Mouse (Mus musculus) adrenal gland (tissue): ENCODE results near the gene Crebl2.

Experiments used
- intact Hi-C: fragments of 180-260 bp; cut with DNase I; formaldehyde crosslinking; loops from one replicate; pipeline ENCODE4 v1.15.1; 2025

Gene Crebl2

GRCm38 (mm10) chr6:134819741-134820140 is 10.2 kb upstream of the Crebl2 start:
- intact Hi-C loops: no loop called here

- intact Hi-C loops: no loop called here
Measured at GRCm38 (mm10) chr6:134820411-134820810, 9.5 kb upstream of the Crebl2 start.

- intact Hi-C loops: no loop called here
Measured at GRCm38 (mm10) chr6:134822844-134823243, 7.1 kb upstream of the Crebl2 start.

GRCm38 (mm10) chr6:134830776-134831175 is 822 bp downstream of the Crebl2 start:
- intact Hi-C loops: no loop called here

GRCm38 (mm10) chr6:134834585-134835251 is 4.8 kb downstream of the Crebl2 start:
- intact Hi-C loops: no loop called here

GRCm38 (mm10) chr6:134838111-134838510 is 8.2 kb downstream of the Crebl2 start:
- intact Hi-C loops: no loop called here

GRCm38 (mm10) chr6:134840346-134840745 is 10.4 kb downstream of the Crebl2 start:
- intact Hi-C loops: no loop called here

- intact Hi-C loops: no loop called here
Measured at GRCm38 (mm10) chr6:134845726-134846125, 15.8 kb downstream of the Crebl2 start.

- intact Hi-C loops: no loop called here
Measured at GRCm38 (mm10) chr6:134846308-134846707, 16.4 kb downstream of the Crebl2 start.

GRCm38 (mm10) chr6:134847550-134847949 is 17.6 kb downstream of the Crebl2 start:
- intact Hi-C loops: no loop called here

GRCm38 (mm10) chr6:134848197-134848890 is 18.4 kb downstream of the Crebl2 start:
- intact Hi-C loops: no loop called here

GRCm38 (mm10) chr6:134849461-134849860 is 19.5 kb downstream of the Crebl2 start:
- intact Hi-C loops: no loop called here

- intact Hi-C loops: no loop called here
Measured at GRCm38 (mm10) chr6:134849985-134850384, 20.0 kb downstream of the Crebl2 start.

- intact Hi-C loops: no loop called here
Measured at GRCm38 (mm10) chr6:134854782-134855181, 24.8 kb downstream of the Crebl2 start.

- intact Hi-C loops: no loop called here
Measured at GRCm38 (mm10) chr6:134855926-134856325, 26.0 kb downstream of the Crebl2 start.

GRCm38 (mm10) chr6:134859021-134859420 is 29.1 kb downstream of the Crebl2 start:
- intact Hi-C loops: no loop called here

GRCm38 (mm10) chr6:134860275-134860674 is 30.3 kb downstream of the Crebl2 start:
- intact Hi-C loops: no loop called here

- intact Hi-C loops: no loop called here
Measured at GRCm38 (mm10) chr6:134861386-134861785, 31.4 kb downstream of the Crebl2 start.

- intact Hi-C loops: loop anchor here (2.0 kb wide), 1 partner anchor 204 kb away; no protein-coding TSS in a partner anchor
Measured at GRCm38 (mm10) chr6:134862671-134863104, 32.7 kb downstream of the Crebl2 start.

- intact Hi-C loops: loop anchor here (2.0 kb wide), 1 partner anchor 204 kb away; no protein-coding TSS in a partner anchor
Measured at GRCm38 (mm10) chr6:134863146-134863545, 33.2 kb downstream of the Crebl2 start.

GRCm38 (mm10) chr6:134866113-134866512 is 36.2 kb downstream of the Crebl2 start:
- intact Hi-C loops: no loop called here

- intact Hi-C loops: no loop called here
Measured at GRCm38 (mm10) chr6:134867325-134867724, 37.4 kb downstream of the Crebl2 start.
